Mouse (Mus musculus) hindbrain, embryonic 14.5 days (tissue): ENCODE data around the gene Ston2. TPM values are rescaled to one million over a fixed set of nuclear protein-coding genes. Genes with fewer than 3 reads are reported as not detected.
A peak's percentile ranks its signal among the peaks of the same experiment; 100 is the strongest.

Source experiments
- ATAC-seq: fragments of 200-750 bp; cut with Nextera tagmentation; 2 replicates; pipeline ENCODE4 v1.8.0; 2017; ENCODE audit warnings: moderate number of reproducible peaks, mild to moderate bottlenecking, moderate TSS enrichment, moderate library complexity; ENCODE audit not compliant: low FRiP score
- DNase-seq: peaks from one replicate; pipeline ENCODE4 v3.0.0-alpha.2; 2015; ENCODE audit warnings: low spot score
- H3K27ac ChIP-seq: fragments of 300-500 bp; sonication (generic); 2 replicates; pipeline ENCODE4 v1.5.1; 2014; ENCODE audit warnings: mild to moderate bottlenecking, moderate library complexity
- H3K27me3 ChIP-seq: fragments of 300-500 bp; sonication (generic); 2 replicates; pipeline ENCODE4 v1.6.1; 2014; ENCODE audit warnings: mild to moderate bottlenecking, low read length, mixed read lengths; ENCODE audit not compliant: control insufficient read depth, insufficient read depth
- H3K36me3 ChIP-seq: fragments of 300-500 bp; sonication (generic); replicated peaks from 2 replicates; pipeline ENCODE4 v1.6.1; 2014; ENCODE audit not compliant: control insufficient read depth, insufficient read depth
- H3K4me1 ChIP-seq: fragments of 300-500 bp; sonication (generic); replicated peaks from 2 replicates; pipeline ENCODE4 v1.6.1; 2014; ENCODE audit warnings: antibody characterized with exemption, low read length, mixed read lengths; ENCODE audit not compliant: control insufficient read depth, insufficient read depth
- H3K4me2 ChIP-seq: fragments of 300-500 bp; sonication (generic); replicated peaks from 2 replicates; pipeline ENCODE4 v1.6.1; 2014; ENCODE audit warnings: mild to moderate bottlenecking, moderate library complexity
- H3K4me3 ChIP-seq: fragments of 300-500 bp; sonication (generic); replicated peaks from 2 replicates; pipeline ENCODE4 v1.5.1; 2014; ENCODE audit warnings: mild to moderate bottlenecking, low read length
- H3K9ac ChIP-seq: fragments of 300-500 bp; sonication (generic); 2 replicates; pipeline ENCODE4 v1.6.1; 2014
- H3K9me3 ChIP-seq: fragments of 300-500 bp; sonication (generic); 2 replicates; pipeline ENCODE4 v1.6.1; 2016; ENCODE audit warnings: low read length; ENCODE audit not compliant: control insufficient read depth
- WGBS: fragments of 180-500 bp; shearing (Covaris S2); extraction: QIAGEN DNeasy Blood & Tissue Kit; methylation state at CpG from one replicate; pipeline ENCODE4 v1.1.7; 2014; 5-methylcytosine and 5-hydroxymethylcytosine counted together
- polyA plus RNA-seq: library from polyadenylated mRNA; unstranded; fragments of >200 nt; fragmentation: Nextera tagmentation; extraction: Ambion mirVana; gene quantifications from 2 replicates; pipeline ENCODE4 v1.2.1, GENCODE M21; 2014

The Ston2 gene
- polyA plus RNA-seq, 1 experiment from 2014 or later: 9.5 TPM

GRCm38 (mm10) chr12:91719134-91719533, 69.1 kb downstream of the Ston2 start:
- ATAC-seq (no peak), DNase-seq (no peak)
- 88% methylated on average over 7 of the region's 7 CpGs for WGBS
- H3K27me3 ChIP-seq: no peaks in the 10 kb centered on the region
- no peak overlapping the region for H3K4me3 ChIP-seq
- no peak overlapping the region for H3K4me2 ChIP-seq
- H3K9me3 ChIP-seq: no peaks in the 10 kb centered on the region
- H3K27ac ChIP-seq: no peak overlapping the region
- no peak overlapping the region for H3K9ac ChIP-seq
- H3K36me3 ChIP-seq: no peaks in the 10 kb centered on the region
- no peaks in the 10 kb centered on the region for H3K4me1 ChIP-seq

- DNase-seq: no peak
- no peak overlapping the region for H3K4me3 ChIP-seq
- no peaks in the 10 kb centered on the region for H3K36me3 ChIP-seq
- no peak overlapping the region for H3K4me2 ChIP-seq
- H3K27me3 ChIP-seq: no peaks in the 10 kb centered on the region
- H3K27ac ChIP-seq: no peak overlapping the region
- no peaks in the 10 kb centered on the region; the same call in 1 of the 2 replicates for H3K4me1 ChIP-seq
- no peak for ATAC-seq
- H3K9me3 ChIP-seq: no peaks in the 10 kb centered on the region
- no peak overlapping the region for H3K9ac ChIP-seq
- WGBS: 86% methylated on average over 6 of the region's 6 CpGs
Observed at GRCm38 (mm10) chr12:91715686-91716085, 72.5 kb downstream of the Ston2 start.

GRCm38 (mm10) chr12:91713358-91713757, 74.8 kb downstream of the Ston2 start:
- no peaks in the 10 kb centered on the region for H3K27me3 ChIP-seq
- DNase-seq (no peak), ATAC-seq (no peak)
- WGBS: 90% methylated on average over 7 of the region's 7 CpGs
- H3K4me3 ChIP-seq: no peak overlapping the region
- H3K4me1 ChIP-seq: no peaks in the 10 kb centered on the region; the same call in 1 of the 2 replicates
- H3K27ac ChIP-seq: no peak overlapping the region
- no peaks in the 10 kb centered on the region for H3K9me3 ChIP-seq
- H3K36me3 ChIP-seq: no peaks in the 10 kb centered on the region
- no peak overlapping the region for H3K4me2 ChIP-seq
- no peak overlapping the region for H3K9ac ChIP-seq

GRCm38 (mm10) chr12:91711655-91712054, 76.5 kb downstream of the Ston2 start:
- Histone ChIP-seq H3K27me3 (no peaks in the 10 kb centered on the region), H3K36me3 (no peaks in the 10 kb centered on the region)
- DNase-seq: no peak

GRCm38 (mm10) chr12:91710876-91711275, 77.3 kb downstream of the Ston2 start:
- Histone ChIP-seq H3K9me3 (no peaks in the 10 kb centered on the region), H3K36me3 (no peaks in the 10 kb centered on the region), H3K27ac (no peak overlapping the region), H3K9ac (no peak overlapping the region), H3K27me3 (no peaks in the 10 kb centered on the region), H3K4me3 (no peak overlapping the region), H3K4me2 (no peak overlapping the region), H3K4me1 (no peaks in the 10 kb centered on the region; the same call in 1 of the 2 replicates)
- peak; percentile 48; the same call in 1 of the 2 replicates for ATAC-seq
- DNase-seq: no peak
- 30% methylated on average over 3 of the region's 3 CpGs for WGBS

More at GRCm38 (mm10) chr12:91711655-91712054, 76.5 kb downstream of the Ston2 start:
- Histone ChIP-seq H3K9me3 (no peaks in the 10 kb centered on the region), H3K4me3 (no peak overlapping the region), H3K4me2 (no peak overlapping the region), H3K27ac (no peak overlapping the region), H3K4me1 (no peaks in the 10 kb centered on the region; the same call in 1 of the 2 replicates), H3K9ac (no peak overlapping the region)
- ATAC-seq: no peak
- 91% methylated on average over 4 of the region's 4 CpGs for WGBS

- Histone ChIP-seq H3K4me1 (no peaks in the 10 kb centered on the region; the same call in 1 of the 2 replicates), H3K9ac (no peak overlapping the region), H3K4me2 (no peak overlapping the region), H3K9me3 (no peaks in the 10 kb centered on the region), H3K4me3 (no peak overlapping the region), H3K27ac (no peak overlapping the region), H3K27me3 (no peaks in the 10 kb centered on the region), H3K36me3 (no peaks in the 10 kb centered on the region)
- WGBS: 89% methylated on average over 6 of the region's 6 CpGs
- ATAC-seq (no peak), DNase-seq (no peak)
Observed at GRCm38 (mm10) chr12:91709634-91710033, 78.6 kb downstream of the Ston2 start.

GRCm38 (mm10) chr12:91709232-91709631, 79.0 kb downstream of the Ston2 start:
- H3K4me1 ChIP-seq: no peaks in the 10 kb centered on the region; the same call in 1 of the 2 replicates
- H3K9me3 ChIP-seq: no peaks in the 10 kb centered on the region
- H3K4me3 ChIP-seq: no peak overlapping the region
- DNase-seq (no peak), ATAC-seq (no peak)
- H3K27ac ChIP-seq: no peak overlapping the region
- H3K4me2 ChIP-seq: no peak overlapping the region
- 77% methylated on average over 5 of the region's 5 CpGs for WGBS
- H3K27me3 ChIP-seq: no peaks in the 10 kb centered on the region
- no peaks in the 10 kb centered on the region for H3K36me3 ChIP-seq
- H3K9ac ChIP-seq: no peak overlapping the region

GRCm38 (mm10) chr12:91707807-91708206, 80.4 kb downstream of the Ston2 start:
- Histone ChIP-seq H3K9me3 (no peaks in the 10 kb centered on the region), H3K4me1 (no peaks in the 10 kb centered on the region; the same call in 1 of the 2 replicates), H3K4me2 (no peak overlapping the region), H3K27me3 (no peaks in the 10 kb centered on the region), H3K36me3 (no peaks in the 10 kb centered on the region), H3K9ac (no peak overlapping the region), H3K27ac (no peak overlapping the region), H3K4me3 (no peak overlapping the region)
- ATAC-seq (no peak), DNase-seq (no peak)
- 74% methylated on average over 4 of the region's 4 CpGs for WGBS

- Histone ChIP-seq H3K36me3 (no peaks in the 10 kb centered on the region), H3K4me1 (no peaks in the 10 kb centered on the region), H3K4me2 (no peak overlapping the region), H3K9me3 (no peaks in the 10 kb centered on the region), H3K27me3 (no peaks in the 10 kb centered on the region), H3K27ac (no peak overlapping the region), H3K4me3 (no peak overlapping the region), H3K9ac (no peak overlapping the region)
- WGBS: 85% methylated on average over 5 of the region's 5 CpGs
- DNase-seq (no peak), ATAC-seq (no peak)
Observed at GRCm38 (mm10) chr12:91703533-91703932, 84.7 kb downstream of the Ston2 start.

GRCm38 (mm10) chr12:91702829-91703228, 85.4 kb downstream of the Ston2 start:
- 93% methylated on average over 5 of the region's 5 CpGs for WGBS

More at GRCm38 (mm10) chr12:91702829-91703228, 85.4 kb downstream of the Ston2 start:
- no peaks in the 10 kb centered on the region for H3K4me1 ChIP-seq
- H3K4me3 ChIP-seq: no peak overlapping the region
- H3K9me3 ChIP-seq: no peaks in the 10 kb centered on the region
- no peaks in the 10 kb centered on the region for H3K36me3 ChIP-seq
- no peak overlapping the region for H3K9ac ChIP-seq
- ATAC-seq: no peak
- H3K27me3 ChIP-seq: no peaks in the 10 kb centered on the region
- no peak overlapping the region for H3K27ac ChIP-seq
- no peak overlapping the region for H3K4me2 ChIP-seq
- no peak for DNase-seq
